Mouse (Mus musculus): Measurements from ENCODE around the gene Tas2r125. TPM values are rescaled to one million over a fixed set of nuclear protein-coding genes. Genes with fewer than 3 reads are reported as not detected.
"Not testable (repeated sequence)": the region's sequence is repeated elsewhere in the genome, so short reads cannot be mapped to it uniquely, and the experiment has no call there.

Tas2r125 gene
- not detected in 2 replicates for polyA plus RNA-seq (2015; fragmentation: Nextera tagmentation; extraction: Ambion mirVana)

DNA sequence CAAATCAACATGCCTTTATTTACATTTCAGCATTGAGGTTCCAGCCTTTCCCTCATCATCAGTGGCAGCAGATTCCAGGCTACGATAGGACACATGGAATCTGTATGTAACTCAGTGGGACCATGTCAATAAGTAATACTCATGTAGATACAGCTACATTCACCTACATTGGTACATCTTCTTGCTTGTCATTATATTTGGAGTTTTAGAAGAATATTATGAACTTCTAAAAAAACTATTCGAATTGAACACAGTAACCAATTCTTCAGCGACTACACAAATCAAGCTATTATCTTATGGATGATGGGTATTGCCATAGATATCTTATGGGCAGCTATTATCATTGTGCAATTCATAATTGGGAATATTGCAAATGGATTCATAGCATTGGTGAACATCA, at the start of gene Tas2r125:
Gene Tas2r125, plus strand, starts transcription at position 301 of the 400 bp plus-strand sequence.
- DNase-seq (no peak), ATAC-seq (ENCODE audit: low read depth) (no peak)
- WGBS (ENCODE audit: insufficient replicate concordance), result 65% methylated on average over 3 of the region's 3 CpGs
- H3K36me3 ChIP-seq, result no peaks in the 10 kb centered on the region
- no peak within 1 kb of the TSS for H3K27ac ChIP-seq
- no peaks in the 10 kb centered on the region for H3K4me1 ChIP-seq (replicated peaks)
- H3K4me3 ChIP-seq (replicated peaks), result no peak within 1 kb of the TSS
- H3K9me3 ChIP-seq (replicated peaks), result no peaks in the 10 kb centered on the region
- no peaks in the 10 kb centered on the region for H3K27me3 ChIP-seq
- H3K4me2 ChIP-seq, result no peak within 1 kb of the TSS
- H3K9ac ChIP-seq, result no peak within 1 kb of the TSS

DNA sequence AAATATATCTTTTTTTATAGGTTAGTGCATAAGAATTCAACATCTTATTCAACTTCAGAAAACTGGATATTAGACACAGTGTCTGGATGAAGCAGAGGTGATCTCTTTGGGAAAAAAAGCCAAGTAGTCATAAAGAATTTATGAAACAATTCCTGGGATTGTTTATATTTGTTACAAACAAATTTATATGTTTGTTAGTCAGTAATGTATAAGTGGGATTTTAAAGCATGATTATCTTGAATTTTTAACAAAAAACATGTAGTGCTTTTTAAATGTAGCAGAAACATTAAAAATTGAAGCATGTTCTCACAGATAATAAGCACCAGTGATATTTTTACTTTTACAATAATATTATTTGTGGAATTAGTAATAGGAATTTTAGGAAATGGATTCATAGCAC, 41.7 kb upstream of the Tas2r125 start, which contains the start of gene Tas2r110:
Gene Tas2r110, plus strand, starts transcription at position 301 of the 400 bp plus-strand sequence.
- no peaks in the 10 kb centered on the region for H3K36me3 ChIP-seq
- no peak within 1 kb of the TSS for H3K27ac ChIP-seq
- DNase-seq (no peak), ATAC-seq (ENCODE audit: low read depth) (no peak)
- H3K4me3 ChIP-seq (replicated peaks), result no peak within 1 kb of the TSS
- H3K27me3 ChIP-seq, result no peaks in the 10 kb centered on the region
- no peak within 1 kb of the TSS for H3K4me2 ChIP-seq
- H3K4me1 ChIP-seq (replicated peaks), result no peaks in the 10 kb centered on the region
- H3K9ac ChIP-seq, result no peak within 1 kb of the TSS
- H3K9me3 ChIP-seq (replicated peaks), result no peaks in the 10 kb centered on the region

DNA sequence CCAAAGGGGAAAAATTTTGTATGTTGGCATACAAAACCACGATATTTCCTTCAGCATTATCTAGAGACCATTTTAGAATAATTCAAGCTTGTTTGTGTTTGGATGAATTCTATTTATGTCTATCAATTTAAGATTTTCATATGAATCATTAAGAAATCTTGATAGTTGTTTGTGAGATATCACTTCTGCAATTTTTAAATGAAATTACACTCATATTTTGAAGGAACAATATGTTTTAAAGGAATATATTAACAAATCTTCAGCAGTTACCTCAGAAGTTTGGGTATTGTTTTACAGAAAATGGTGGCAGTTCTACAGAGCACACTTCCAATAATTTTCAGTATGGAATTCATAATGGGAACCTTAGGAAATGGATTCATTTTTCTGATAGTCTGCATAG, 16.7 kb upstream of the Tas2r125 start, which contains the start of gene Tas2r113:
Gene Tas2r113, plus strand, starts transcription at position 301 of the 400 bp plus-strand sequence.
- ATAC-seq (ENCODE audit: low read depth), result no peak
- no peaks in the 10 kb centered on the region for H3K4me1 ChIP-seq (replicated peaks)
- WGBS (ENCODE audit: insufficient replicate concordance), result 56% methylated on average over 1 of the region's 1 CpGs
- no peak within 1 kb of the TSS for H3K4me3 ChIP-seq (replicated peaks)
- no peaks in the 10 kb centered on the region for H3K36me3 ChIP-seq
- no peak within 1 kb of the TSS for H3K9ac ChIP-seq
- no peaks in the 10 kb centered on the region for H3K9me3 ChIP-seq (replicated peaks)
- H3K27ac ChIP-seq, result no peak within 1 kb of the TSS
- DNase-seq, result no peak
- no peak within 1 kb of the TSS for H3K4me2 ChIP-seq
- no peaks in the 10 kb centered on the region for H3K27me3 ChIP-seq

DNA sequence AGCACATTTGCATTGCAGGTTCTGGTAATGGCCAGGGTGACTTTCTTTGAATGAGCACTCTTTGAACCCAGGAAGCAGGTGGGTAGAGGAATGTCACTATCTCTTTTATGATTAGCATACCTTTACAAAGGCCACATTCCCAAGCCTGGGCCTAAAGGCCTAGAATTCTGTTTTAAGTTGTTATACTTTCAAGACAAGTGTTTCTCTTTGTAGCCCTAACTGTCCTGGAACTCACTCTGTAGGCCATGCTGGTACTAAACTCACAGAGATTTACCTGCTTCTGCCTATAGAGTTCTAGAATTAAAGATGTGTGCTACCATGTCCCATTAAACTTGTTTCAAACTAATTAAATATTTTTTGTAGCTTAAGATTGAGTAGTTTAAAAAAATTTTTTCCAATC, 31.9 kb downstream of the Tas2r125 start:
- H3K36me3 ChIP-seq; H3K9me3 ChIP-seq (replicated peaks); ATAC-seq (ENCODE audit: low read depth): not testable (repeated sequence)

GRCm38 (mm10) chr6:132950802-132951201, 41.4 kb downstream of the Tas2r125 start, which contains the start of gene Tas2r129:
Gene Tas2r129, plus strand, starts transcription at chr6:132951102.
- 59% methylated on average over 2 of the region's 2 CpGs for WGBS (ENCODE audit: insufficient replicate concordance)
- H3K4me1 ChIP-seq (replicated peaks), result no peaks in the 10 kb centered on the region
- no peak within 1 kb of the TSS for H3K4me2 ChIP-seq

More for the DNA sequence above, 31.9 kb downstream of the Tas2r125 start:
- not testable (repeated sequence) for DNase-seq; H3K9ac ChIP-seq; H3K27me3 ChIP-seq; H3K4me2 ChIP-seq; H3K4me3 ChIP-seq (replicated peaks); H3K4me1 ChIP-seq (replicated peaks); H3K27ac ChIP-seq

GRCm38 (mm10) chr6:132957819-132958218, 48.4 kb downstream of the Tas2r125 start, which contains the start of gene Tas2r131:
Gene Tas2r131, minus strand, starts transcription at chr6:132957919.
- H3K27me3 ChIP-seq, result no peaks in the 10 kb centered on the region
- no peak within 1 kb of the TSS for H3K27ac ChIP-seq
- WGBS (ENCODE audit: insufficient replicate concordance), result 33% methylated on average over 1 of the region's 1 CpGs
- no peaks in the 10 kb centered on the region for H3K9me3 ChIP-seq (replicated peaks)
- no peak within 1 kb of the TSS for H3K9ac ChIP-seq
- no peaks in the 10 kb centered on the region for H3K36me3 ChIP-seq
- no peak within 1 kb of the TSS for H3K4me3 ChIP-seq (replicated peaks)
- no peaks in the 10 kb centered on the region for H3K4me1 ChIP-seq (replicated peaks)
- DNase-seq (no peak), ATAC-seq (ENCODE audit: low read depth) (no peak)
- no peak within 1 kb of the TSS for H3K4me2 ChIP-seq

More at GRCm38 (mm10) chr6:132950802-132951201, 41.4 kb downstream of the Tas2r125 start, which contains the start of gene Tas2r129:
- Histone ChIP-seq H3K4me3 (replicated peaks) (no peak within 1 kb of the TSS), H3K27ac (no peak within 1 kb of the TSS), H3K9me3 (replicated peaks) (no peaks in the 10 kb centered on the region), H3K36me3 (no peaks in the 10 kb centered on the region), H3K27me3 (no peaks in the 10 kb centered on the region), H3K9ac (no peak within 1 kb of the TSS)
- DNase-seq, result no peak
- ATAC-seq (ENCODE audit: low read depth), result no peak

Other genes starting within 250 kb of the Tas2r125 start
- gene Tas2r121, start 208.6 kb upstream of the Tas2r125 start, polyA plus RNA-seq (2015; fragmentation: Nextera tagmentation; extraction: Ambion mirVana), result not detected in 2 replicates
- not detected in 2 replicates for gene Tas2r122, start 197.7 kb upstream of the Tas2r125 start, polyA plus RNA-seq (2015; fragmentation: Nextera tagmentation; extraction: Ambion mirVana)
- not detected in 2 replicates for gene Tas2r115, start 171.6 kb upstream of the Tas2r125 start, polyA plus RNA-seq (2015; fragmentation: Nextera tagmentation; extraction: Ambion mirVana)
- not detected in 2 replicates for gene Tas2r124, start 154.9 kb upstream of the Tas2r125 start, polyA plus RNA-seq (2015; fragmentation: Nextera tagmentation; extraction: Ambion mirVana)
- not detected in 2 replicates for gene Tas2r102, start 147.5 kb upstream of the Tas2r125 start, polyA plus RNA-seq (2015; fragmentation: Nextera tagmentation; extraction: Ambion mirVana)
- not detected in 2 replicates for gene Tas2r136, start 131.5 kb upstream of the Tas2r125 start, polyA plus RNA-seq (2015; fragmentation: Nextera tagmentation; extraction: Ambion mirVana)
- not detected in 2 replicates for gene Tas2r117, start 106.8 kb upstream of the Tas2r125 start, polyA plus RNA-seq (2015; fragmentation: Nextera tagmentation; extraction: Ambion mirVana)
- gene Tas2r123, start 62.5 kb upstream of the Tas2r125 start, polyA plus RNA-seq (2015; fragmentation: Nextera tagmentation; extraction: Ambion mirVana), result not detected in 2 replicates
- gene Tas2r116, start 54.2 kb upstream of the Tas2r125 start, polyA plus RNA-seq (2015; fragmentation: Nextera tagmentation; extraction: Ambion mirVana), result not detected in 2 replicates
- gene Tas2r110, start 41.6 kb upstream of the Tas2r125 start, polyA plus RNA-seq (2015; fragmentation: Nextera tagmentation; extraction: Ambion mirVana), result not detected in 2 replicates
- gene Tas2r113, start 16.6 kb upstream of the Tas2r125 start, polyA plus RNA-seq (2015; fragmentation: Nextera tagmentation; extraction: Ambion mirVana), result not detected in 2 replicates
- gene Tas2r129, start 41.5 kb downstream of the Tas2r125 start, polyA plus RNA-seq (2015; fragmentation: Nextera tagmentation; extraction: Ambion mirVana), result not detected in 2 replicates
- gene Tas2r131, start 48.3 kb downstream of the Tas2r125 start, polyA plus RNA-seq (2015; fragmentation: Nextera tagmentation; extraction: Ambion mirVana), result not detected in 2 replicates
- not detected in 2 replicates for gene Tas2r109, start 71.3 kb downstream of the Tas2r125 start, polyA plus RNA-seq (2015; fragmentation: Nextera tagmentation; extraction: Ambion mirVana)
- gene Tas2r103, start 127.5 kb downstream of the Tas2r125 start, polyA plus RNA-seq (2015; fragmentation: Nextera tagmentation; extraction: Ambion mirVana), result not detected in 2 replicates
- not detected in 2 replicates for gene Tas2r140, start 146.2 kb downstream of the Tas2r125 start, polyA plus RNA-seq (2015; fragmentation: Nextera tagmentation; extraction: Ambion mirVana)
- 30.1 and 39.9 TPM in 2 replicates for gene Smim10l1, start 195.3 kb downstream of the Tas2r125 start, polyA plus RNA-seq (2015; fragmentation: Nextera tagmentation; extraction: Ambion mirVana)